Mouse (Mus musculus) MEL (cell line): ENCODE measurements around the gene Mboat1. TPM values are rescaled to one million over a fixed set of nuclear protein-coding genes. Genes with fewer than 3 reads are reported as not detected.

Experiments used
- DNase-seq: peaks from one replicate; pipeline ENCODE4 v3.0.0; 2011; ENCODE audit warnings: low read depth, low spot score
- H3K27ac ChIP-seq: 2 replicates; pipeline ENCODE4 v1.5.1; 2012; ENCODE audit warnings: low read depth, mild to moderate bottlenecking, control low read depth, low read length, moderate library complexity; ENCODE audit not compliant: control insufficient read depth
- H3K27me3 ChIP-seq, 2 experiments: fragments of 150-350 bp in 1 of 2; sonication (generic) in 1 of 2; 2 replicates each; pipeline ENCODE4 v1.6.1; 2012; ENCODE audit warnings: low read length in 2 of 2, mild to moderate bottlenecking in 2 of 2, improper control_type of control experiment in 1 of 2, moderate library complexity in 1 of 2; ENCODE audit not compliant: insufficient read depth in 2 of 2, control insufficient read depth in 1 of 2
- H3K36me3 ChIP-seq, 2 experiments: 2 replicates each; pipeline ENCODE4 v1.6.1; 2012 to 2014; ENCODE audit warnings: low read length in 2 of 2, improper control_type of control experiment in 1 of 2, inconsistent platforms in 1 of 2, mild to moderate bottlenecking in 1 of 2; ENCODE audit not compliant: insufficient read depth in 2 of 2, control insufficient read depth in 1 of 2
- H3K4me1 ChIP-seq, 2 experiments: fragments of 150-350 bp in 1 of 2; sonication (generic) in 1 of 2; 2 replicates each; pipeline ENCODE4 v1.6.1; 2012; ENCODE audit warnings: low read length in 2 of 2, improper control_type of control experiment in 1 of 2, mild to moderate bottlenecking in 1 of 2; ENCODE audit not compliant: insufficient read depth in 2 of 2, control insufficient read depth in 1 of 2
- H3K4me3 ChIP-seq, 2 experiments: fragments of 150-350 bp in 1 of 2; sonication (generic) in 1 of 2; 2 replicates each; pipeline ENCODE4 v1.5.1; 2012; ENCODE audit warnings: low read depth in 2 of 2, low read length in 2 of 2, mild to moderate bottlenecking in 2 of 2, moderate library complexity in 2 of 2, control low read depth in 1 of 2, improper control_type of control experiment in 1 of 2; ENCODE audit not compliant: control insufficient read depth in 1 of 2, insufficient read depth in 1 of 2
- H3K79me2 ChIP-seq: 2 replicates; pipeline ENCODE4 v1.6.1; 2012; ENCODE audit warnings: mild to moderate bottlenecking, low read length, moderate library complexity; ENCODE audit not compliant: control insufficient read depth, poor library complexity, insufficient read depth
- H3K9ac ChIP-seq: 2 replicates; pipeline ENCODE4 v1.6.1; 2012; ENCODE audit warnings: low read depth, mild to moderate bottlenecking, control low read depth, low read length, moderate library complexity; ENCODE audit not compliant: control insufficient read depth, poor library complexity, severe bottlenecking
- H3K9me3 ChIP-seq: fragments of 150-350 bp; sonication (generic); replicated peaks from 2 replicates; pipeline ENCODE4 v1.6.1; 2012; ENCODE audit warnings: mild to moderate bottlenecking, low read length, improper control_type of control experiment, moderate library complexity; ENCODE audit not compliant: insufficient read depth
- CTCF ChIP-seq, 3 experiments: IDR thresholded peaks in 2 of 3; conservative IDR thresholded peaks in 1 of 3; 2 replicates each; pipeline ENCODE4 v1.5.1; 2011 to 2012; ENCODE audit warnings: low read length in 3 of 3, low read depth in 2 of 3, mild to moderate bottlenecking in 2 of 3, improper control_type of control experiment in 1 of 3, inconsistent platforms in 1 of 3, mixed read lengths in 1 of 3, moderate library complexity in 1 of 3; ENCODE audit not compliant: control insufficient read depth in 1 of 3, insufficient read depth in 1 of 3, poor library complexity in 1 of 3, severe bottlenecking in 1 of 3
- EP300 ChIP-seq, 2 experiments: IDR thresholded peaks; 2 replicates each; pipeline ENCODE4 v1.6.1; 2011; ENCODE audit warnings: improper control_type of control experiment in 2 of 2, low read length in 2 of 2, low read depth in 1 of 2, mild to moderate bottlenecking in 1 of 2
- GATA1 ChIP-seq: IDR thresholded peaks from 2 replicates; pipeline ENCODE4 v1.6.1; 2011; ENCODE audit warnings: low read depth, low read length, improper control_type of control experiment
- HCFC1 ChIP-seq: IDR thresholded peaks from 2 replicates; pipeline ENCODE4 v1.6.1; 2012; ENCODE audit warnings: low read depth, mild to moderate bottlenecking, inconsistent platforms, low read length, improper control_type of control experiment, moderate library complexity
- JUND ChIP-seq: IDR thresholded peaks from 2 replicates; pipeline ENCODE4 v1.6.1; 2011; ENCODE audit warnings: low read depth, mild to moderate bottlenecking, improper control_type of control experiment, low read length
- KAT2A ChIP-seq: conservative IDR thresholded peaks from 2 replicates; pipeline ENCODE4 v1.6.1; 2012; ENCODE audit warnings: low read depth, low read length, improper control_type of control experiment, inconsistent platforms
- MAFK ChIP-seq: IDR thresholded peaks from 2 replicates; pipeline ENCODE4 v1.6.1; 2011; ENCODE audit warnings: low read depth, mild to moderate bottlenecking, low read length, improper control_type of control experiment, borderline replicate concordance
- MAX ChIP-seq: IDR thresholded peaks from 2 replicates; pipeline ENCODE4 v1.6.1; 2011; ENCODE audit warnings: low read length, improper control_type of control experiment
- MYB ChIP-seq: IDR thresholded peaks from 2 replicates; pipeline ENCODE4 v1.6.1; 2011; ENCODE audit warnings: mild to moderate bottlenecking, low read depth, low read length, improper control_type of control experiment
- NELFE ChIP-seq: IDR thresholded peaks from 2 replicates; pipeline ENCODE4 v1.6.1; 2011; ENCODE audit warnings: low read depth, low read length, improper control_type of control experiment
- NRF1 ChIP-seq: IDR thresholded peaks from 2 replicates; pipeline ENCODE4 v1.6.1; 2014; ENCODE audit warnings: low read depth, mild to moderate bottlenecking, inconsistent platforms, low read length, improper control_type of control experiment, moderate library complexity; ENCODE audit not compliant: poor library complexity, insufficient read depth, severe bottlenecking
- POLR2A ChIP-seq, 2 experiments: IDR thresholded peaks; 2 replicates each; pipeline ENCODE4 v1.6.1; 2011 to 2012; ENCODE audit warnings: low read length in 2 of 2, mild to moderate bottlenecking in 2 of 2, control low read depth in 1 of 2, improper control_type of control experiment in 1 of 2, low read depth in 1 of 2, moderate library complexity in 1 of 2; ENCODE audit not compliant: control insufficient read depth in 1 of 2, insufficient read depth in 1 of 2, poor library complexity in 1 of 2
- POLR2AphosphoS5 ChIP-seq: IDR thresholded peaks from 2 replicates; pipeline ENCODE4 v1.6.1; 2012; ENCODE audit warnings: low read depth, borderline replicate concordance, mild to moderate bottlenecking, inconsistent platforms, low read length, moderate library complexity, mixed read lengths
- RAD21 ChIP-seq: IDR thresholded peaks from 2 replicates; pipeline ENCODE4 v1.6.1; 2011; ENCODE audit warnings: mild to moderate bottlenecking, low read depth, low read length, improper control_type of control experiment
- SMC3 ChIP-seq: IDR thresholded peaks from 2 replicates; pipeline ENCODE4 v1.6.1; 2011; ENCODE audit warnings: low read depth, low read length, improper control_type of control experiment
- TBP ChIP-seq: IDR thresholded peaks from 2 replicates; pipeline ENCODE4 v1.8.0; 2011; ENCODE audit warnings: low read depth, low read length, improper control_type of control experiment
- UBTF ChIP-seq: IDR thresholded peaks from 2 replicates; pipeline ENCODE4 v1.6.1; 2012; ENCODE audit warnings: low read depth, mild to moderate bottlenecking, inconsistent platforms, low read length, improper control_type of control experiment, moderate library complexity, borderline replicate concordance; ENCODE audit not compliant: insufficient read depth
- ZKSCAN1 ChIP-seq: IDR thresholded peaks from 2 replicates; pipeline ENCODE4 v1.6.1; 2012; ENCODE audit warnings: low read depth, mild to moderate bottlenecking, inconsistent platforms, low read length, improper control_type of control experiment, moderate library complexity
- polyA plus RNA-seq, 2 experiments: library from polyadenylated mRNA; stranded (reverse) in 1 of 2; unstranded in 1 of 2; fragments of >175 nt in 1 of 2; fragments of >200 nt in 1 of 2; gene quantifications; 2 replicates each; pipeline versions ENCODE4 v1.2.1 to v1.2.4; 2012; ENCODE audit warnings: low replicate concordance in 2 of 2, low read depth in 1 of 2; ENCODE audit not compliant: insufficient read length in 2 of 2, insufficient read depth in 1 of 2, missing spikeins in 1 of 2
- total RNA-seq: library from RNA; depleted of rRNA; stranded (reverse); fragments of 300-350 nt; gene quantifications from 2 replicates; pipeline ENCODE4 v1.2.3, GENCODE M21; 2012

Mboat1 gene
- total and polyA plus RNA-seq, 3 experiments, result 19.8 to 21.9 TPM; not detected in 1

DNA sequence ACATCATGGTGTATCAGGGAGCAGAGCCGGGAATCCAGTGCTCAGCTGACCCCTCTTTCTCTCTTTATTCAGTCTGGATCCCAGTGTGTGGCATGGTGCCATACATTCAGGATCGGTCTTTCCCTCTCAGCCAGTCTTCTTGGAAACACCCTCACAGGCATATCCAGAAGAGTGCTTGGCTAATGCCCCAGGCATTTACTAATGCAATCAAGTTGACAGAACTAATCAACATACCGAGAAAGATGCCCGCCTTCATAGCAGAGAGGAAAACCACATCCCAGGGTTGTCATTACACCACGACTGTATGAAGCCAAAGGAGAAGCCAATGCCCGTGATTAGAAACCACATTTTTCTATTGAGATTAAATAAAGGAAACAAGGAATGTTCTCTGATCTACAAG lies 41.1 kb downstream of the Mboat1 start:
- Histone ChIP-seq H3K9ac (no peak overlapping the region), H3K4me3 (no peak overlapping the region), H3K4me1 (no peaks in the 10 kb centered on the region), H3K9me3 (no peaks in the 10 kb centered on the region), H3K79me2 (no peaks in the 10 kb centered on the region), H3K27me3 (no peaks in the 10 kb centered on the region), H3K27ac (no peak overlapping the region), H3K36me3 (no peaks in the 10 kb centered on the region; a peak in 1 of 4 replicates)
- TF ChIP-seq RAD21 (no peak), GATA1 (no peak), ZKSCAN1 (no peak), CTCF (IDR thresholded peaks at IDR 0.05 in 2 of 3, conservative IDR thresholded peaks at IDR 0.05 in 1 of 3; ENCODE audit: control insufficient read depth in 1 of 3, insufficient read depth in 1 of 3, low read depth in 2 of 3, low read length in 3 of 3, poor library complexity in 1 of 3, severe bottlenecking in 1 of 3) (no peak), KAT2A (no peak), JUND (no peak)
- DNase-seq, result no peak

- no peak overlapping the region for H3K27ac ChIP-seq
- H3K27me3 ChIP-seq, result no peaks in the 10 kb centered on the region
- H3K4me3 ChIP-seq, result no peak overlapping the region
- no peak overlapping the region for H3K9ac ChIP-seq
- no peak for TF ChIP-seq JUND
- no peak for TF ChIP-seq HCFC1
- TF ChIP-seq KAT2A, result no peak
- no peak for TF ChIP-seq MYB
- no peak for TF ChIP-seq POLR2A (IDR thresholded peaks at IDR 0.05; ENCODE audit: control insufficient read depth in 1 of 2, insufficient read depth in 1 of 2, low read depth in 1 of 2, low read length in 2 of 2, poor library complexity in 1 of 2)
- TF ChIP-seq MAX, result no peak
- no peak for TF ChIP-seq SMC3
- no peak for TF ChIP-seq TBP
- TF ChIP-seq POLR2AphosphoS5, result no peak
- no peak for TF ChIP-seq MAFK
- TF ChIP-seq RAD21, result no peak
- TF ChIP-seq NRF1, result no peak
- no peak for TF ChIP-seq EP300 (IDR thresholded peaks at IDR 0.05; ENCODE audit: low read depth in 1 of 2, low read length in 2 of 2)
- TF ChIP-seq NELFE, result no peak
- no peak for TF ChIP-seq UBTF
- H3K79me2 ChIP-seq, result no peaks in the 10 kb centered on the region
- peaks cover 0 to 2% of the 10 kb centered on the region in 2 experiments; a peak in 2 of 4 replicates for H3K4me1 ChIP-seq
- H3K9me3 ChIP-seq, result no peaks in the 10 kb centered on the region
- no peak for DNase-seq
- no peaks in the 10 kb centered on the region; a peak in 1 of 4 replicates for H3K36me3 ChIP-seq
Observed at GRCm38 (mm10) chr13:30185549-30185948, 49.3 kb downstream of the Mboat1 start.
